Mouse (Mus musculus) liver (tissue): ENCODE data around the gene Adgra1.

Experiments used
- DNase-seq: peaks from one replicate; pipeline ENCODE4 v3.0.0-alpha.2; 2020; ENCODE audit warnings: mixed read lengths

Adgra1 gene

DNA sequence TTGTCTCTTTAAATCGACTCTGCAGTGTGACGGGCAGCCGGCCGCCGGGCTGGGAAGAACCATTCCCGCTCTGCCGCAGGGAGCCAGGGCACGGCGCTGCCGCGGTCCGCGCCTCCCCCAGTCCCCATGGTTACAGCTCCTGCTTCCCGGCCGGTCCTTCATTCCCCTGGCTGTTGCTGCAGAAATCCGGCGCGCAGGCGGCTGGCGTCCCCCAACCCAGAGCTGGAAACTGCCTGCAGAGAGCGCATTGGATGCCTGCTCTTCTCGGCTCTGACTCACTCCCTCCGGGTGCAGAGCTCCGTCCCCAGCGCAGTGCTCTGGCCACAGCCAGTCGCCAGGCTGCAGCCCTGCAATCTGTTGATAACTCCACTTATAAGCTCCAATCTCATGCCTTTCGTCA is at the start of gene Adgra1:
Adgra1 (plus strand) TSS at position 139 of the 400 bp plus-strand sequence.
- peak; percentile 33 for DNase-seq

DNA sequence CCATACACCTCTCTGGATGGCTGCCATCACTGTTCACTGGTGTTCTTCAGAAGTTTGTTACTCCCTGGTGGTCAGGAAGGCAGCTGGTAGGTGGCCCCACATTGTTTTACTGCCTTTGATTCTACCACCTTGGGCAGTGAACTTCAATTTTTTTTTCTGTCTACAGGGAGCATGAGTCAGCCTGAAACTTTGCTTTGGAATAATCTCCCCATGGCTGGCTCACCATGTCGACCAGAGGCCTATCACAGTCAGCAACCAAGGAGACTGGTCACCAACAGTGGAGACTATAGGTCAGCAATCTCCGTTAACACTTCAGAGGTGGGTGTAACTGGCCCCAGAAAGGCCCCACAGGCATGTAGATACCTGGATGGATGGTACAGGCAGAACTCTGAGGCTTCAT is 46.6 kb upstream of the Adgra1 start:
- no peak for DNase-seq

DNA sequence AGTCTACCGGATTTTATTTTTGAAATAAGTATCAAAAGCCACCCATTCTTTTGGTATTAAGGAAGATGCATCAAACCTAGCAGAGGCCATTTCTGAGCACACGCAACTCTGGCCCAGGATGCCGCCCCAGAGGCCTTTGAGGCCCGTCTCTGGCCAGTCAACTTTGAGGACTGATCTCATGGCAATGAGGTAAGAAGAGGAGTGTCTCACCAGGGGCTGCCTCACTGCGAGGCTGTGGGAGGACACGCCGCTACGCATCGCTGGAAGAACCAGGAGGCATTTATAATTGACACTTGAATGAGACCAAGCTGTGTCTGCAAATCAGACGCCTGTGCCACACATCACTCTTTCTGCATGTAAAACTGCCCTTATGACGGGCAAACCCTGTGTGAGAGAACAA is 45.0 kb upstream of the Adgra1 start:
- no peak for DNase-seq

DNA sequence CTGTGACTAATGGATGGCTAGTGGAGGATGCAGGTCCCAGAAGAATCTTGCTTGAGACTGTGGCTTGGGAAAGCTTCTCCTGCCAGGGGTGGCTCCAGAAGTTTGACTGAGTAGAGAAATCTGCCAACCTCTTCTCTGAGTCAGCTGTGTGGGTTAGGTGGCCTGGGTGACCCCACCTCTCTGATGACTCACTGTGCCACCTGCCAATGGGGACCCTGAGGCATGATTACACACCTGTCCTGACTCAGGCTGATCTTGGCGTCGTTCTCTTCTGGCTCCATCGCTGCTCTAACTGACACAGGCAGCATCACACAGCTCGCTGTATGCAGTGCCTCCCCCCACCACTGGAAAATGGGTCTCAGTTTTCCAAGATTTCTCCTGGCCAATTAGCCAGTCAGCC is 44.3 kb upstream of the Adgra1 start:
- DNase-seq = no peak

DNA sequence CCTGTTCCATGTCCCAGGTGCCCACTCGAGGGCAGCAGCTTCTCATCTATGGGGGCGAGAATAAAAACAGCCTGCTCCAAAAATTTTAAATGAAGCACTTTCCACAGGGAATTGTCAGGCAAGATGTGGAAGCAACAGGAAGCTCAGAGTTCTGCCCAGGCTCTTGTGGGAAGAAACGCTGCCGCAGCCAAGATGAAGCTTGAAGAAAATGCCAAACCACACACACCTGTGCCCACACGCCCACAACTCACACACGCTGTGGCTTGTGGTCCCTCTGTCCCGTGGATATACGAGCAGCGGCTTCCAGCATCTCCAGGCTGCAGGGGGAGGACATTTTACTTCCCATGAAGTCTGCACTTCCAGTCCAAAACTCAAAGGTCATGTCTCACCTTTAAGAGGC is 42.4 kb upstream of the Adgra1 start:
- no peak for DNase-seq

DNA sequence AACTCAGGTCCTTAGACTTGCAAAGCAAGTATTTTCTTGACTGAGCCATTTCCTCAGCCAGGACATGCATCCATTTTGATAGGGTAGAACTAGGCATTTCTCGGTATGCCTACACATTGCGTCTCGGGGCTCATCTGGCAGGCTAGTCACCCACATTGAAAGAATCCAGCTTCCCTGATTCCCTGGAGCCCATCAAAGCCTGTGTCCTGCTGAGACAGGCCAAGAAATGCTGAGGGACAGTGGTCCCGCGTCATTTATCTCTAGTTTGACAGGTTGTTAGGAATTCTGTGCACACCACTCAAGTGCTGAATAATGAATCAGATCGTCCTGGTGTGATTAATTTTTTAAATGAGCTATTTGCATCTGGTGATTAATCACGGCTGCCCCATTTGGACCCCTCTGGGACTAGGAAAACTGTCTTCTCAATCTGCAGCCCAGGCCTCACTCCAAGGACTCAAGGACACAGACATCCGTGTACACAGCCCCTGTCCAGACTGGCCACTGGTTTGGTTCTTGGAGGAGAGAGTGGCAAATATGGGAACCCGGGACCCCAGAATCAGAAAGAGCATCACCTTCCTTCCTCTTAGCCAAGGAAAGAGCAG is 38.9 kb upstream of the Adgra1 start:
- no peak for DNase-seq

DNA sequence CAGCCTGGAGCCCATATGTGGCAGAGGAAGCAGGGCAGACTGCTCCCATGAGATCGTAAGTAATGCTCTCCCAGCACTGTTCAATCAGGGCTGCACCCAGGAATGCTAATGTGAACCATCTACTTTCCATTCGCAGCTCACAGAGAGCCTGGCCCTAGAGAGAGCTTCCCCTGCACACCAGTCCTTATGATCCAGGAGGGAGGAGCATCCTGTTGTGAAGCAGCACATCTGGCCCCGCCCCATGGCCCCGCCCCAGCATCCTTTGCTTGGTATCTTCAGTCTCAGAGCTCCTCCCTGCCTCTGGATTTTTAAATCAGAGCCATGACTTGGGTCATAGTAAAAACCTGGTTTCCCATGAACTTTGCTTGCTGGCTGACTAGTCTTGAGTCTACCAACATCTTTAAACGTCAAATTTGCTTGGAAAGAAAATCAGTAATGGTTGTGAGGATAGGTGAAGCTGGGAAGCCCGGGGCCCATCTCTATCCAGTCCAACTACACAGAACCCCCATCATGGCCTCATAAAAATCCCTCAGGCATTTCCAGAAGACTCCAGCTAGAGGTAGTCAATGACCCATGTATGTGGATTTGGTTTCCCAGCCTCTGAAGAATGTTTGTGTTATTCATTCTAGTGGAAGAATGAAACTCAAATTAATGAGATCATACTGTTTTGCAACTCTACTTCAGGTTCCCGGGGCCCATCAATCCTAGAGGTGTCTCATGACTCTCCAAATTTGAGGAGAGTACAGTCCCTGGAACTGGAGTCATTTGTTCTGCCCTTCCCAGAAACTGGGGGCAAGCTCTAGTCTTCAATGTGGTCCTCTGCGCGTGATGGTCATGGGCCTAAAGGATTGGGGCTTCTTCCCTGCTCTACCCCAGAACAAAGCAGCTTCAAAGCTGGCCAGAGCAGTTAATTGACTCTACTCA is 36.5 kb upstream of the Adgra1 start:
- no peak for DNase-seq

DNA sequence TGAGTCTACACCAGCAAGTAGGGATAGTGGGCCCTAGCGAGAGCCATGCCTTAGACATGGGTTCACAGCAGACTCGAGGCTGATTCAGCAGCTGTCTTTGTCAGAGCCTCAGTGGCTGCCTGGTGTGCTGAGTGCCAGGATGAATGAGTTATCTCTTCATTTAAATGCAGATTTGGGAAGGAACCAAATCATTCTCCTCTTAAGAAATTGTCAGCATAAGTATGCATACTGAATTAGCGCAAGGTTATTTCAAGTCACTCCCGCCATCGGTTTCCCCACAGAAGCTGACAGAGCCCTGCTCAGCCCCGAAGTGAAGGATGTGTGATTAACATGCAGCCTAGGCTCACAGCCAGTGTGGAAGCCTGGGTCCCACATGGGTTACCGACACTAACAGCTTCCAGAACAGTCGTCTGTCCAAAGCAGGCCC is 27.8 kb upstream of the Adgra1 start:
- no peak for DNase-seq

DNA sequence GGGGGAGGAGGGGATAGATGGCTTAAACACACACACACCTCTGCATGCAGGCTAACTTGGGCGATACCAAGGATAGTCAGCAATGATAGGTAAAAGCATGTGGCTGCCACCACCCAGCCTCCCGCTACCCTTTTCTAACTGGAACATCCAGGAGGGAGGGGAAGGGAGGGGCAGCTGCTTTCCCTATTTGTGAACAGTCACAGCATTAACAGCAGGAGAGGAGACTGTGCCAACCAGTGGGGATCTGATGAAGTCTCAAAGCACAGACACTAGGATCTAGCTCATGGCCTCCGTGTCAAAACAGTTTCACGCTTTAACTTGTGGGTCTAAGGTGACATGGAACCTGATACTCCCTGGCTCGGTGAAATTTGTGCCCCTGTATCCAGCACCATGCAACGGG is 23.9 kb upstream of the Adgra1 start:
- no peak for DNase-seq

DNA sequence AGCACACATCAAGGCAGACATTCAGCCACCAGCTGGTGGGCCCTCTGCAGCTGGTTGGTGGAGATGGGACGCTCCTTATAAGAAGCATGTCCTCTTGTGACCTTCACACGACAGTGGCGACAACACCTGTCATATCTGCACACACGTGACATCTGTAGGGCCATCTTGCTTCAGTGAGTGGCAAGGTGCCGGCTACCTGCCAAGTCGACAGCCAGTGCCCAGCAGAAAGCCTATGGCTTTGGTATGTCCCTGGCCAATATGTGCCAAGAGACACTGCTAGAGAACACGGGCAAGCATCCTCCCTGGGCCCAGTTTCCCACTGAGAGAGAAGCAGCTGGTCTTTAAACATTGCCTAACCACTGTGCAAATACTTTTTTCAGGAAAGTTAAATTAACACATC is 22.3 kb upstream of the Adgra1 start:
- DNase-seq = no peak

DNA sequence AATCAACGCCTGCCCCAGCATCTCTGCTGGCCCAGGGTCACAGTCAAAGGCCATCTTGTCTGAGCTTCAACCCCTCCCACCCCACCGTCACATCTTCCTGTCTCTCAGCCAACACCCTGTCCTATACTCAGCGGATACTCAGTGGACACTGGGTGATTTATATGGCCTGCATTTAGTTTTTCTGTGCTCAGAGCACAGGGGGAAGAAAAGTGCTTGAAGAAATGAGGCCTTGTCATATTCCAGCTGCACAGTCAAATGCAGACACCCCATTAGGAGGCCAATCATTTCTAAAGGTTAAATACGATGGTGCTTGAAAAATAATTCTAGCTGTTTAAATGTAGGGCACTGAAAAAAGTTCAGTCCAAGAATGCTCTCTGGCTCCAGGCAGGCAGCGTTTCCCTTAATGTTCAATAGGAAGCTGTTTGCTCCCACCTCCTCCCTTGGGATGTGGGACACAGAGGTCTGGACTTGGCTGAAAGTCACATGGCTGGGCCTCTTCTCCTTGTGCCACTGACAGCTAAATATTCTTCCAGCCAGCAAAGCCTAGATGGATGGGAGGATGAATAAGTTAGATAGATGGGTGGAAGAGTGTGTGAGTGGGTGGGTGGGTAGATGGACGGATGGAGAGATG is 20.3 kb upstream of the Adgra1 start:
- DNase-seq = no peak

DNA sequence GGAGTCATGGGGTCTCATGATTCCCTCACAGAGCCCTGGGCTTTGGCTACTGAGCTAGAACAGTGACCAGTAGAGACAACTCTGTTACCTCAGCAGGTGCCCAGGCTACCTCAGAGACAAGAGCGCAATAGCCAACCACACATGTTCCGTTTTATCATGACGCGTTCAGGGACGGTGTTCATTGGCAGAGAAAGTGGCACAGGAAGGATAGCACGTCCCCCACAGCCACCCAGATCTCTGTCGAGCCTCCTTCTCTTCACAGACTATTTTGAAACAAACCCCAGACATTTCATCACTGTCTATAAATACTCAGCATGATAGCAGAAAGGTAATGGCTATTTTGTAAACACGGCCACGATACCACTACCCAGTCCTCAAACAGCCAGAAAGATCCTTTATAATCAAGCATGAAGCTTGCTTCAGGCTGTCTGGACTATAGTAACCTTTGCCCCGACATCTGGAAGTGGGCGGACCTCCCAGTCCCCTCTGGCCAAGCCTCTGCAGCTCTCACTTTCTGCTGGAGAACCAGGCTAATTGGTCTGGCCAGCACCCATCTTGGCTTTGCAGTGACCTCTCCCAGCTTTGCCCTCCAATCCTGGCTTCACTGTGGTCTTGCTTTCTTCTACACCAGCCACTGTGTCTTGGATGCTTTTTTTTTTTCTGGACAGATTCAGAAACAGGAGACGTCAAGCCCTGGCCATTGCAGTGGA is 11.5 kb upstream of the Adgra1 start:
- DNase-seq = no peak

DNA sequence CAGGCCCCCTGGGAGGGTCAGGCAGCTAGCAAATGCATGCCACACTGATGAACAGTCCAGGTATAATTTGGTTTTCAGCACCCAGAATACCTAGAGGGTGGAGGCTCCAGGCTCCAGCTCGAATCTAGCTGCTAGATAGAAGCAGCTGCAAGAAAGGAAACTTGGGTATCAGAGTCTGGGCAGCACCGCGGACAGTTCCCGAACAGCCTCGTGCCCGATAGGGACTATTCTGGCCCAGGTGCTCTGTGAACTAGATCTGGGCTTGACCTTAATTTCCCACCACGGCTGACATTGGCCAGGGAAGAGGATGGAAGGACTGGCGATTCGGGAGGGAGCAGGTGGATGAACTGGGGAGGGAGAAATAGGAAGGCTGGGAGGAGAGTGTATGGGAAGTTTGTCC is 6.3 kb upstream of the Adgra1 start:
- peak; percentile 19 for DNase-seq

DNA sequence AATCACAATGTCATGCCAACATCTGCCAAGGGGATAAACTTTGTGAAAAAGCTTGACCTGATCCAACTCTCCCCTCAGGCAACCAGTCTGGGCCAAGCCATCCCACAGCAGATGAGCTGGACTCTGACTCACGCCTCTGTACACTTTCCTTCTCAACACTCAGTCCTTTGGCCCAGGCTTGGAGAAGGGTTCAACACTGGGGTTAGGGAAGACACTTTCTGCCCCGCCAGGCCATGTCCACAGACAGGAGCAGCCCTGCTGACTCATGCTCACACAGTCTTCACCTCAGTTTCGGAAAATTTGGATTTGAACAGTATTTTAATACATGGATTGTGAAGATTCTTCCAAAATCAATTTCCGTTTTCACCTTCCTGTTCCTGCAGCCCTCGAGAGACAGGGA is 442 bp upstream of the Adgra1 start:
- no peak for DNase-seq

DNA sequence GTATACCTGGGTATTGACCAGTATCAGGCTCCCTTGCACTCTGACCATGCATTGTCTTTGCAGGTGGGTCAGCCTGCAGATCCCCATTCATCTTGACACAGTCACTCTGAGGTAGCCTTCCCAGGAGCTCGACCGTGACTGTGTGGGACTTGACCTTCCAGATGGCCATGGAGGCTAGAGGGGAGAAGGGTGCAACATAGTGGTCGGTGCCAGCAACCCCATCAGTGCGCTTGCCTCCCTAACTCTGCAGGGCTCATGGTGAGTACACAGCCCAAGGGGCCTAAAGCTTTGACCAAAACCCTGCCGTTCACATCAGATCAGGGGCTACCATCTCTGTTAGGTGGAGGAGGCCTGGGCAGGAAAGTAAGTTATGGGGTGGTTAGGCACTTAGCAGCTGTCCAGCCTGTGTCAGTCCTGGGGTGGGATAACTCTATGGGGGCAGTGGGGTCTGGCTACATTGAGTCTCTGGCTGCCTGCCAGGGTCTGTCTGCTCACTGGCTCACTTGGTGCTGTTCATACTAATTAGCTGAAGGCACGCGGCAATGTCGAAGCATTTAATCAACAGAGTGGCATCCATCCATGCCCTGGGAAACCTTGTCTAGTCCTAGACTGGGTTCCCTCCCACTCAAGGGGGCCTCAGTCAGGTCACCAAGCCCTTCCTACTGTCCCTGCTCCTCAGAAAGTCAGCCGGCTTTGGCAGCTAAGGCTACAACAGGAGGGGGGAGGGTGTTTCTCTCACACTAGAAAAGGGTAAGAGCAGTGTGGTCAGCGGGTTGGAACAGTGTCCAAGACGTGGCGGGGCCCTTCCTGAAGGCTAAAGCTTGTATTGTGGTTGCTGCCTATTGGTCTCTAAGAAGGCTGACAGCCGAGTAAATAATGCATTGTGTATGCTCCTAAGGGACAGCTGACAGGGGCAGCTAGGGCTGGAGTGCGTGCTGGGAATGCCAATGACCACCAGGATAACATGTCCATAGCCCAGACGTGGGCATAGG is 1.5 kb downstream of the Adgra1 start:
- no peak for DNase-seq

DNA sequence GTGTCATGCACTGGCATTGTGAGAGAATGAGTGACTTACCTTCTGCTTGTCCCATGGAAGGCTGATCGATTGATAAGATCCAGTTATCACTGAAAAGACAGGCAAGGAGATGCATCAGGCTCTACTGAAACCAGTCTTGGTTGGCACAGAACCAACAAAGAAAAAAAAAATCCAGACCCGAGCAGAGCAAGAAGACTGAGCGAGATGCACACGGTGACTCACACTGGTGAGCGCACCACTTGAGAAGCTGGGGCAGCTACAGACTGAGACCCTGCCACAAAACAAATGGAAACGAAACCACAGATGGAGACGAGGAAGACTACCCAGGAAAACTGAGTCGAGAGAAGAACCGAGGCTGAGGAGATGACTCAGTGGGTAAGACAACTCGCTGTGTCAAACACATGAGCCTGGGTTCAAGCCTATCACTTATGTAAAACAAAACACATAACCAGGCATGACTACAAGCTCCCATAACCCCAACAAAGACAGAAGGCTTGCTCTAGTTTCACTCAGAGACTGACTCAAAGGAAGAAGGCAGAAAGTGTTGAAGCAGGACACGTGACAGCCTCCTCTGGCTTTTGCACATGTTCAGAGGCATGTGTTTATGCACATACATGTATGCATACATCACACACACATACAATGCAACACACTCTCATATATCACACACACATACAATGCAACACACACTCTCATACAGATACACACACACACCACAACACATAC is 6.6 kb downstream of the Adgra1 start:
- no peak for DNase-seq

DNA sequence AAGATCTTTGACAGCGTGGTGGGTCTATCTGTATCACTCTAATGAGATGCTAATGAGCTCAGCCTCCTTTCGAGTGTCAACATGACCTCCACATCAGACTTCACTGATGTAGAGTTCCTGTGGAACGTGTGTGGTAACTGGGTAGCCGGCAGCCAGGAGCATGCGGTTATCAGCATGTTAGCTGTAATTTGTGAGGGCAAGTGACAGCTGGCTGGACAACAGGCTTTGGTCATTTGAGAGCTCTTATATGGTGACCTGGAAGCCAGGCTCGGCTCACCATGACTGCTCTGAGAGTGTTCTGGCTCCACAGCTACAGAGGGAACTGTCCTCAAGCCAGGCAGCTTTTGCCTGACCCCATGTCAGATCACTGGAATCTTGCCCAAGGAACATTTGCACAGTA is 8.4 kb downstream of the Adgra1 start:
- DNase-seq = no peak

DNA sequence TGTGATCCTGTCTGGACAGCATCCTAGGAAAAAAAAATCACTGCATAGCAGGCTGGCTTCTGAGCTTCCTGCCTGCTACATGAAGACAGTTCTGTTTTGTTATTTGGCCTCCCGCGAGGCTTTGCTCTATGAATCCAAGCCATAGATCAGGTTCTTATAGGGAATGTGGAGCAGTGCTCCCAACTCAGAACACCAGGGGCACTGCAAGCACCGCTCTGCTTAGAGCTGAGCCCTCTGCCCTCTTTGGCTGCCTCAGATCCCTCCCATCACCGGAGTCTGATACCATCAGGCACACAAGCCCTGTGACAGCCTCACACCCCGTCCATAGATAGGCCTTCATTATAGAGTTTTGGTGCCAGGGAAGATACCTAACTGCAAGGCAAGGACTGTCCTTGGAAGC is 9.2 kb downstream of the Adgra1 start:
- DNase-seq = no peak

DNA sequence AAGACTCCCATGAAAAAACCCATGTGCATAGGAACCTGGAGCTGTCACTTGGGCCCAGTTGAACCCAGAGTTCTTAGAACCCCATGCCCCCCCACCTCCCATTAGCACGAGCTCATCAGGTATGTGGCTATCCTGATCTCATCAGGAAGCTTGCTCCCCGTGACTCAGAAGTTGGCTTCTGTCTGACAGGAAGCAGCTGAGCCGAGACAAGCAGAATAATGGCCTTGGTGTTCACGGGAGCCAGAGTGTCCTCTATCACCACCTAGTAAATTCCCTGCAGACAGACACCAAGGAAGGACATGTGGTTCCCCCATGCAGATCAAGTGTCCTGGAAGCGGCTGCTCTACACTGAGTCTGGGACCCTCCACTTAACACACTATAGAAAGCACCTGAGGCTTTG is 9.8 kb downstream of the Adgra1 start:
- no peak for DNase-seq

DNA sequence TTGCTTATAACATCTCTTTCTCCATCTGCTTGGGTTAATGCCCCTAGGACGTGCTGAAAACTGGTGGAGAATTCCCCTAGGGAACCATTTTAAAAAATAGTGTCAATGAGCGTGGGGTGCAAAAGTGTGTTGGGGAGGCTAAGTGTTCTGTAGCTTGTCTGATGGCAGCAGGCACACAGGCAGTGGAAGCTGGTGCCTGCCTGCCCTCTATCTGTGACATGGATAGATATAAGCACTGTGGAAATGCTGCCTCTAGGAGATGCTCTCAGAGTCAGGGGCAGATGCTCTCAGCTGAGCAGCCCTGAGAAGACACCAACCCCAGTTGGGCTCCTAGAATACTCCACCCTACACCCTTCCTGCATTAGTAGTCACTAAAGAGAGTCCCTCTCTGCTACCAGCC is 11.1 kb downstream of the Adgra1 start:
- DNase-seq = no peak

DNA sequence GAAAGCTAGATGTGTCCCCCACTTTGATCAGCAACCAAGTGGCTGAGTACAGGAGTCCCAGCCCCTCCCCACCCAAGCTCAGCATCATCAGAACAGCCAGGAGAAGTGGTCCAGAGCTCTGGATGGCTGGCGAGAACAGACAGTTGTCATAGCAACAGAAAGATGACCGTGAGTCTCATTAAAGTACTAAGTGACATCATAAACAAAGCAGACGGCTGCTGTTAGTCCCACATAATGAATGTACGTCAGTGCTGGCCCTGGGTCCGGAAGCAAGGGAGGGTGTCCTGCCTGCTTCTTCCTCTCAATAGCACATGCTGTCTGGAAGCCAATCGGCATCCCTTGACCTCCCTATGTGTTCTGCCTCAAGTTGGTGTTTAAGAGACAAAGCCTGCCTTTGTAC is 16.2 kb downstream of the Adgra1 start:
- DNase-seq = no peak
